In the genomic region with DNA sequence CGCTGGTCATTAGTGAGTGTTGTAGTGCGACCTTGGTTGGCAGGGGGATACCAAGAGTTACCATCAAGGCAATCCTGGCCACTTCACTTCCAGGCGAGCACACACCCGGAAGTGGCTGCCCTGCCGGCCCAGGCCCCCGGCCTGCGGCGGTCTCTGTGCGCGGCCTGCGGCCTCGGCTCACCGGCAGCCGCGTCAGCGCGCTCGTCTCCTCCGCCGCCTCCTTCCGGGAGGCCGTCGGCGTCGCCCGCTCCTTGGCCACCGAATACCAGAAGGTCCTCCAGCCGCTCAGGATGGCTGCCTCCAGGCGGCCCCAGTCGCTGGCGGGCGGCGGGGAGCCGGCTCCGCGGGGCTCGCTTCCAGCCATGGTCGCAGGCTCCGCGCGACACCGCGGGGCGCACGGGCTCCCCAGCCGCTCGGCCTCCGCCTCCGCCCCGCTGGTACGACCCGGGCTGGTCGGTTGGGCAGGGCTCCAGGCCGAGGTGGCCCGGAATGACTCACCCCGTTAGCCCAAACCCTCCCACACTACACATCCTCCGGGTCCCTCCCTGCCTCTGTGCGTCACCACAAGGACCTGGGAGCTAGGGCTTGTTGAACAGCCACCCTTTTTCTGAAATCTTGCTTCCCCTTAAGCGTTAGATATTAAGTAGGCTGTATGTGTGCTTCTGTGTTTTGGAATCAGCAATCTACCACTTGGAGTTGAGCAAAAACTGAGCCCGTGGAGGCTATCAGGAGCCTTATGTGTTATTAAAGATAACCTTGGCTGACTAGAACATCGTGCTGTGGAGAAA, we compare ENCODE assay signal across 8 mouse cellular contexts. TPM values are rescaled to one million over a fixed set of nuclear protein-coding genes. Genes with fewer than 3 reads are reported as not detected.
DNase-seq lines count a peak whose midpoint lies in the region; ATAC-seq and TF ChIP-seq lines count a peak whose summit lies in the region.

TSS of gene Fbxo4 (minus strand) at position 513 of the 788 bp plus-strand sequence.

- H3K36me3 ChIP-seq in C2C12 (ENCODE audit: control insufficient read depth, insufficient read depth) = peaks cover 23% of the 10 kb centered on the region
- H3K36me3 ChIP-seq in heart, embryonic 10.5 days = peaks cover 30% of the 10 kb centered on the region
- H3K36me3 ChIP-seq in kidney, embryonic 14.5 days (ENCODE audit: control insufficient read depth, insufficient read depth, low read length) = peaks cover 8% of the 10 kb centered on the region; the same call in 1 of the 2 replicates
- H3K36me3 ChIP-seq in limb, embryonic 14.5 days (ENCODE audit: control insufficient read depth, insufficient read depth, low read length) = peaks cover 13% of the 10 kb centered on the region
- 0 out of 2 replicates have a peak, but pooled peaks cover 2% of the 10 kb centered on the region for H3K36me3 ChIP-seq in midbrain, embryonic 16.5 days (ENCODE audit: control insufficient read depth, insufficient read depth, low read length)

- H3K9me3 ChIP-seq in heart, embryonic 10.5 days = no peaks in the 10 kb centered on the region
- H3K9me3 ChIP-seq in kidney, embryonic 14.5 days (ENCODE audit: control insufficient read depth, low read length) = no peaks in the 10 kb centered on the region
- no peaks in the 10 kb centered on the region for H3K9me3 ChIP-seq in limb, embryonic 14.5 days (ENCODE audit: control insufficient read depth, low read length)
- H3K9me3 ChIP-seq in midbrain, embryonic 16.5 days (replicated peaks; ENCODE audit: control insufficient read depth, low read length, poor library complexity, severe bottlenecking) = no peaks in the 10 kb centered on the region

- H3ac ChIP-seq in C2C12 (ENCODE audit: control insufficient read depth, insufficient read length, low read depth) = peak within 1 kb of the TSS; percentile 90

- H3K4me3 ChIP-seq in C2C12 (ENCODE audit: insufficient read depth, poor library complexity, severe bottlenecking) = peak within 1 kb of the TSS; percentile 49
- peak within 1 kb of the TSS; percentile 79 for H3K4me3 ChIP-seq in heart, embryonic 10.5 days
- peak within 1 kb of the TSS; percentile 75 for H3K4me3 ChIP-seq in kidney, embryonic 14.5 days (ENCODE audit: low read length)
- peak within 1 kb of the TSS; percentile 66 for H3K4me3 ChIP-seq in limb, embryonic 14.5 days (replicated peaks; ENCODE audit: low read length)
- H3K4me3 ChIP-seq in midbrain, embryonic 16.5 days (ENCODE audit: low read depth, low read length) = peak within 1 kb of the TSS; percentile 61

- WGBS in heart, embryonic 10.5 days = under 1% methylated on average over 59 of the region's 61 CpGs
- 1% methylated on average over 58 of the region's 61 CpGs for WGBS in kidney, embryonic 14.5 days
- 1% methylated on average over 45 of the region's 61 CpGs for WGBS in limb, embryonic 14.5 days
- WGBS in midbrain, embryonic 16.5 days = 1% methylated on average over 53 of the region's 61 CpGs

- no peaks in the 10 kb centered on the region for H3K79me3 ChIP-seq in C2C12 (ENCODE audit: low read depth)

- peak; percentile 82 for ATAC-seq in erythroblast, adult 5-6 weeks (replicated peaks; ENCODE audit: low FRiP score, poor library complexity, severe bottlenecking)
- peak; percentile 99 for ATAC-seq in kidney, embryonic 14.5 days (ENCODE audit: low FRiP score, low TSS enrichment)
- ATAC-seq in limb, embryonic 14.5 days (ENCODE audit: low FRiP score, low read depth) = peak; percentile 93
- peak; percentile 96 for ATAC-seq in midbrain, embryonic 16.5 days

- no peaks in the 10 kb centered on the region for H3K27me3 ChIP-seq in C2C12 (ENCODE audit: control insufficient read depth, insufficient read depth, insufficient read length)
- H3K27me3 ChIP-seq in heart, embryonic 10.5 days (ENCODE audit: insufficient read depth, poor library complexity, severe bottlenecking) = no peaks in the 10 kb centered on the region
- H3K27me3 ChIP-seq in kidney, embryonic 14.5 days (ENCODE audit: control insufficient read depth, insufficient read depth, low read length) = no peaks in the 10 kb centered on the region
- H3K27me3 ChIP-seq in limb, embryonic 14.5 days (ENCODE audit: control insufficient read depth, insufficient read depth, low read length) = no peaks in the 10 kb centered on the region
- no peaks in the 10 kb centered on the region for H3K27me3 ChIP-seq in midbrain, embryonic 16.5 days (ENCODE audit: control insufficient read depth, insufficient read depth, low read depth, low read length)

- TF ChIP-seq POLR2A in limb, embryonic 14.5 days (IDR thresholded peaks at IDR 0.05; ENCODE audit: borderline replicate concordance, extremely low read depth, insufficient read depth, insufficient read length) = no peak

- DNase-seq in brain, adult 2 months (ENCODE audit: low read depth, low spot score) = peak; percentile 95
- peak; percentile 84 for DNase-seq in heart, embryonic 10.5 days (ENCODE audit: low spot score)
- peak; percentile 59 for DNase-seq in limb, embryonic 14.5 days (ENCODE audit: low spot score)
- peak; percentile 75 to 77 for DNase-seq in spleen, postnatal 10 days (ENCODE audit: low spot score in 2 of 2)

- H3K9ac ChIP-seq in kidney, embryonic 14.5 days (ENCODE audit: low read depth, low read length) = peak within 1 kb of the TSS; percentile 95
- H3K9ac ChIP-seq in limb, embryonic 14.5 days (ENCODE audit: low read depth, low read length, severe bottlenecking) = peak within 1 kb of the TSS; percentile 98
- peak within 1 kb of the TSS; percentile 90 for H3K9ac ChIP-seq in midbrain, embryonic 16.5 days (ENCODE audit: low read depth, low read length)

- H3K4me1 ChIP-seq in heart, embryonic 10.5 days = 0 out of 2 replicates have a peak, but pooled peaks cover 8% of the 10 kb centered on the region
- no peaks in the 10 kb centered on the region for H3K4me1 ChIP-seq in kidney, embryonic 14.5 days (ENCODE audit: control insufficient read depth, insufficient read depth, low read length)
- H3K4me1 ChIP-seq in limb, embryonic 14.5 days (ENCODE audit: control insufficient read depth, insufficient read depth, low read length) = no peaks in the 10 kb centered on the region
- no peaks in the 10 kb centered on the region for H3K4me1 ChIP-seq in midbrain, embryonic 16.5 days (ENCODE audit: control insufficient read depth, insufficient read depth, low read length)

- peak within 1 kb of the TSS; percentile 64 for H3K4me2 ChIP-seq in kidney, embryonic 14.5 days (replicated peaks; ENCODE audit: low read depth, low read length)
- H3K4me2 ChIP-seq in limb, embryonic 14.5 days (replicated peaks; ENCODE audit: low read depth, low read length, severe bottlenecking) = peak within 1 kb of the TSS; percentile 68
- H3K4me2 ChIP-seq in midbrain, embryonic 16.5 days (ENCODE audit: low read length) = peak within 1 kb of the TSS; percentile 81

- peak within 1 kb of the TSS; percentile 99 for H3K27ac ChIP-seq in heart, embryonic 10.5 days
- peak within 1 kb of the TSS; percentile 97 for H3K27ac ChIP-seq in kidney, embryonic 14.5 days (ENCODE audit: low read depth, low read length)
- peak within 1 kb of the TSS; percentile 97 for H3K27ac ChIP-seq in limb, embryonic 14.5 days (replicated peaks; ENCODE audit: low read depth, low read length)
- H3K27ac ChIP-seq in midbrain, embryonic 16.5 days (ENCODE audit: low read length) = peak within 1 kb of the TSS; percentile 94

- no peaks in the 10 kb centered on the region for H3K79me2 ChIP-seq in C2C12 (ENCODE audit: control insufficient read depth, insufficient read depth)

- TF ChIP-seq CTCF in C2C12 (IDR thresholded peaks at IDR 0.05; ENCODE audit: control insufficient read depth, insufficient read depth, insufficient read length) = no peak

TF ChIP-seq in C2C12, 6 proteins besides CTCF, POLR2A, EP300 and RAD21:
- TF ChIP-seq CEBPB (IDR thresholded peaks at IDR 0.05; ENCODE audit: low read depth) (no peak), MYOG (IDR thresholded peaks at IDR 0.05; ENCODE audit: control insufficient read depth, extremely low read depth, insufficient read length) (no peak), MAX (IDR thresholded peaks at IDR 0.05) (peak; percentile 34), FOSL1 (IDR thresholded peaks at IDR 0.05; ENCODE audit: insufficient read depth, low read length, poor library complexity, severe bottlenecking) (peak; percentile 59)

RNA-seq across cellular contexts. Expression of gene Fbxo4, which starts in this region (rescaled TPM):
- polyA plus RNA-seq in C2C12 (2012; fragmentation: generic; extraction: Trizol) = 13.4 TPM
- total RNA-seq in erythroblast, adult 5-6 weeks (2015; ENCODE audit: low replicate concordance) = 1.7 and 7.5 TPM in 2 replicates
- 0.56 and 6.5 TPM in 2 replicates for total RNA-seq in erythroblast, adult 5-6 weeks (2017; ENCODE audit: low replicate concordance)
- polyA plus RNA-seq in heart, embryonic 10.5 days (2016; fragmentation: Nextera tagmentation; extraction: Ambion mirVana) = 8.8 and 10.0 TPM in 2 replicates
- polyA plus RNA-seq in kidney, embryonic 14.5 days (2014; fragmentation: Nextera tagmentation; extraction: Ambion mirVana) = 10.2 and 12.7 TPM in 2 replicates
- 9.5 and 11.2 TPM in 2 replicates for polyA plus RNA-seq in limb, embryonic 14.5 days (2012; rRNA removed)
- 12.5 and 13.0 TPM in 2 replicates for polyA plus RNA-seq in limb, embryonic 14.5 days (2014; fragmentation: Nextera tagmentation; extraction: Ambion mirVana)
- polyA plus RNA-seq in midbrain, embryonic 16.5 days (2015; fragmentation: Nextera tagmentation; extraction: Ambion mirVana) = 7.5 and 9.5 TPM in 2 replicates

Comparison
In these comparisons a context has a peak if more than half of its experiments do, and no peak if none do; other contexts are left out.
1. Peak in every context shown above with its lines: DNase-seq, ATAC-seq, H3K4me3 ChIP-seq and H3K27ac ChIP-seq.